Mouse (Mus musculus) spleen, postnatal 4 days (tissue): ENCODE results near the gene Olfr711.
"Not testable (repeated sequence)": the region's sequence is repeated elsewhere in the genome, so short reads cannot be mapped to it uniquely, and the experiment has no call there.

Experiments used
- DNase-seq, 2 experiments: peaks; one replicate each; pipeline ENCODE4 v3.0.0; 2022; ENCODE audit warnings: low spot score in 2 of 2

The Olfr711 gene

DNA sequence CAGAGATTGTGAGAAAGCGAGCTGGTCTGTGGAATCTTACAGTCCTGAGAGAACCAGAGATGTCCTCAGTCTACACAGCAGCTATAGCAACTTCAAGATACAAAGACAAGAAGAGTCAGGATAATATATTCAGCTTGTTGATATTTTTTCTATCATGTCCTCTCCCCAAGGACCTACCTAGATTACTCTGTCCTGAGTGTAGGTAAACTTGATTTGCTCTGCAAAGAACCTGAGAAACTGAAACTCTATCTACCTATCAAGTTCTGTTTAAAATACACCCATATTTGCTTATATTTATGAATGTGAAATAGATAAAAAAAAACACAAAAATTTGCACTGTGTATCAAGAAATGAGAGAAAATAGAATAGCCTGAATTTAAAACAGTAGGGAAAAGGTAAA lies at the start of gene Olfr711:
Gene Olfr711 (minus strand): TSS at position 101 of the 400 bp plus-strand sequence.
- no peak for DNase-seq

DNA sequence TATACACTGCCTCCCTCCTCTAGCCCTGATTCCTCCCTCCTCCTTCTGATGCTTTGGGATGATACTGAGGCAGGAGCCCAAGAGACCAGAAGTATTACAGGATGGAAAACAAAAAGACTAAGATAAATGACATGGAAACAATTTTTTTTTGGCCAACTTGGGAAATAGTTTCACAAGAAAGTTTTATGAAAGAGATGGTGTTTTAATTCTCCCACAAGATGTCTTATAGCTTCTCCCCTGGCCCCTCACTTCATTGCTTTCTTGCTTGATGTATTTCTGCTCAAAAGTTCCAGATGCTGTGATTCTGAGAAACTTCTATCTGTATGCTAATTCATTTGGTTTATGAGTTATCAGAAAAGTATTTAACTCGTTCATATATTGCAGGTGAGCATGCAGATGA lies 30.7 kb upstream of the Olfr711 start, which contains the start of gene Olfr2:
Gene Olfr2 (minus strand): TSS at position 101 of the 400 bp plus-strand sequence.
- DNase-seq = no peak

DNA sequence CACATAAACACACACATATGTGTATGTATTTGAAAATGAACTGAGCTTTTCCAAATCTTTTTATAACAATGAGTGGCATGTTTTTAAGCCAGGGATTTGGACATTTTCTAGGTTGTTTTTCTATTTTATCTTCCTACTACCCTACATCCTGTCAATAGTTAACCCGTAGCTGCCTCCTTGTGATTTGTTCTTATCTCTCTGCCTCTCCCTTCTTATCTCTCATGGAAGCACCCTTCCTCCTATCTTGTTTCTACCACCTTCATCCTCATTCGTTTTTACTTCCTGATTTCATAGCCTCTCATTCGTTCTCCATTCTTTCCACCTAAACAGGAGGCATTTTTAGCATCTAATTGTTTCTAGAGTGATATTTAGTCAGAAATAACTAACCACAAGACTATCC lies 28.9 kb upstream of the Olfr711 start:
- DNase-seq = no peak

DNA sequence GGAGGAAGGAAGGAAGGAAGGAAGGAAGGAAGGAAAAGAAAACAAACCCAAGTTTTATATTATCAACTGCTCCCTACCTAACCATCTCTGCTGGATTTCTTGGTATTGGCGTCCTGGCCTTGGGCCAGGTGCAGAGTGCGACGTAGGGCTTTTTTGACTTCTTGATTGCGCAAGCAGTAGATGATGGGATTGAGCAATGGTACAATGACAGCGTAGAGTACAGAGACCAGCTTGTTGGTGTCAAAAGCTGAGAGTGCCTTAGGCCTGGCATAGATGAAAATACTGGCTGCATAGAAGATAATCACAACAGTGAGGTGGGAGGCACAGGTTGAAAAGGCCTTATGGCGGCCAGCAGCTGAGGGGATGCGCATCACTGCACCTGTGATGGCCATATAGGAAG lies 25.5 kb upstream of the Olfr711 start:
- no peak for DNase-seq

DNA sequence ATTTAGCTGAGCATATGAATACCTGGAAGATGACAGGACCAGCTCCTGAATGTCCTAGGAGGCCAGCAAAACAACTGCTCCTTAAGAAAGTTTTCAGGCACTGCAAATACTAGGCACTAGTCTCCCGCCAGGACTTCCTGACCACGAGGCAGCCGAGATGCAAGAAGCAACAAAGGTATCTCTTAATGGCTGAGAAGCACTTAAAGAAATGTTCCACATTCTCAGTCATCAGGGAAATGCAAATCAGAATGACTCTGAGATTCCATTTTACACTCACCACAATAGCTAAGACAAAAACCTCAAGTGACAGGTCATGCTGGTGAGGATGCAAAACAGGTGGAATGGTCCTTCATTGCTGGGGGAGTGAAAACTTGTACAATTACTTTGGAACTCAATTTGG lies 10.0 kb upstream of the Olfr711 start:
- no peak for DNase-seq

DNA sequence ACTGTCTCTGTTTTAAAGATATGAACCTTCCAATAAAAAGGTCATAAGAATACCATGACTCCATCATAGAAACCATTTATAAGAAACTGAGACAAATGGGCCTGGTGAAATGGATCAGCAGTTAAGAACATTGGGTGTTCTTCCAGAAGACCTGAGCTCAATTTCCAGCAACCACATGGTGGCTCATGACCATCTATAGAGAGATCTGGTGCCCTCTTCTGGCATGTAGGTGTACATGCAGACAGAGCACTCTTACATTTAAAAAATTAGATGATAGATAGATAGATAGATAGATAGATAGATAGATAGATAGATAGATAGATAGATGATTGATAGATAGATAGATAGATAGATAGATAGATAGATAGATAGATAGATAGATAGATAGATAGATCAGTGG lies 7.8 kb downstream of the Olfr711 start:
- DNase-seq = not testable (repeated sequence)

DNA sequence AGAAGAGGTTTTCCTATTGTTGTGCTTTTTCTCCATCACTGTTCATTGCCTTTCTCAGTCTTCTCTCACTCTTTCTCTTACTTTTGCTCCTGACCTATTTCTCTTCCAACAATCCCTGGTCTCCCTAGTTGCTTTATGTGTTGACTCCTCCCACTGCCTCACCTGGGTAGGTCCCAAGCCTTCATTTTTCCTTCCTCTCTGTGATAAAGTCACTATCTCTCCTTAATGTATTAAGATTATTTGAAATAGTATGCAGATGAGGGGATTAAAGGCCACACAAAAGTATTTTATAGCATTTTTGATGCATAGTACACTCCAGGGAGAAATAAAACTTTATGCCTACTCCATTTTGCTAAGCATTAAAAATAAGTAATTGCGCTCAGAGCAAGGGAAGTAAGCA lies 11.4 kb downstream of the Olfr711 start, which contains the start of gene Olfr6:
Gene Olfr6 (minus strand): TSS at position 101 of the 400 bp plus-strand sequence.
- no peak for DNase-seq

DNA sequence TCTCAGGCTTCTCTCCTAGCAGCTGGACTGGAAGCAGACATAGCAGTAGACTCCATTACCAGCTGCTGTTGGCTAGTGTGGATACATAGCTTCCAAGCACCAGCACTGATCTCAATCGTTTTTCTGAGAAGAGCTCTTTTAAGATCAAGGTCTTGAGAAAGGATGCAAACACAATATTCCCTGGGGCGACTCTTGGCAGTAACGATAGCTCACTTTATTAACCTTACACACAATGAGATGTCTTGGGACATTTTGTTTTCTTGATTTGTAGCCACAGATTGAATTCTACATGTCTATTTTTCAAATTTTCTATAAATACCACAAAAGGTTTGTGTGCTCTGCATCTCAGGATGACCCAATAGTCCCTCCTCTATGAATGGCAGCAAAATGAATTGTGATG lies 27.0 kb downstream of the Olfr711 start, which contains the start of gene Olfr710:
Gene Olfr710 (minus strand): TSS at position 101 of the 400 bp plus-strand sequence.
- no peak for DNase-seq

DNA sequence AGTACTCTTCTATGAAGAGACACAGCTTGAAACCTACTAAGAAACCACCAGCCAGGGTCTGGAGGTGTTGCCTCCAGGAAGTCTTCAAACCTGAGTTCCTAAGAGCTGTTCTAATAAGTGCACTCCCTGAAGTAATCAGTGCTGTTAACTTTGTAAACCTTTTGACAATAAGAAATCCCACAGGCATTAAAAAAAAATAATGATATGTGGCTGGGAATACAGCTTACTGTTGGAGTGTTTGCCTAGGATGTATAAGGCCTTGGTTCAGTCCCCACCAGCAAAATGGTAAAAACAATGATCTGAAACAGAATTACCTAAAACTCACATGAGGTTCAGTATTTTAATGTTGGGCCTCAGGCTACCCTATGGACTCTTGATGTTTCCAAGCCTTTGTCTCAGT lies 43.1 kb downstream of the Olfr711 start, which contains the start of gene Olfr709-ps1:
Gene Olfr709-ps1 (minus strand): TSS at position 101 of the 400 bp plus-strand sequence.
- no peak for DNase-seq

DNA sequence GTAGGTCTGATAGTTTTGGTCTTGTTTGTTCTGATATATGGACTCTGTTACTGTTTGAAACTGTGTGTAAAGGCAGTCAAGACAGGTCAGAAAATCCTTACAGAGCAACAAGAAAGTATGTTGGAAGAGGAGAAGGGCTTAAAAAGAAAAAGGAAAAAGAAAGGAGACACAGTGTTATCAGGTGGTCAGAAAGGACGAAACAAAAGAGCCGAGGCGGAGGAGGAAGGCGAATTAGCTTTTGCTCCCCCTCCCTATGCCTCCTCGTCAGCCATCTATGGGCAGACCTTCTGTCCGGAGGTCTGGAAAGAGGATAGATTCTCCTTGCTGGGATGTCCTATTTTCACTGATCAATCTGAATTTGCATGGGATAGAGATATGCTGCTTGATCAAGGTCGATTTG lies 54.3 kb downstream of the Olfr711 start:
- peak; percentile 16 to 69 for DNase-seq
